Mouse (Mus musculus) thymus, postnatal 0 days (tissue): ENCODE data around the gene Col6a4. TPM values are rescaled to one million over a fixed set of nuclear protein-coding genes. Genes with fewer than 3 reads are reported as not detected.

Experiments
- DNase-seq: peaks from one replicate; pipeline ENCODE4 v3.0.0-alpha.2; 2015; ENCODE audit warnings: low spot score
- polyA plus RNA-seq: library from polyadenylated mRNA; unstranded; fragments of >200 nt; fragmentation: Nextera tagmentation; extraction: Ambion mirVana; gene quantifications from 2 replicates; pipeline ENCODE4 v1.2.1, GENCODE M21; 2015

Gene Col6a4
- 0.34 and 1.1 TPM in 2 replicates for polyA plus RNA-seq

DNA sequence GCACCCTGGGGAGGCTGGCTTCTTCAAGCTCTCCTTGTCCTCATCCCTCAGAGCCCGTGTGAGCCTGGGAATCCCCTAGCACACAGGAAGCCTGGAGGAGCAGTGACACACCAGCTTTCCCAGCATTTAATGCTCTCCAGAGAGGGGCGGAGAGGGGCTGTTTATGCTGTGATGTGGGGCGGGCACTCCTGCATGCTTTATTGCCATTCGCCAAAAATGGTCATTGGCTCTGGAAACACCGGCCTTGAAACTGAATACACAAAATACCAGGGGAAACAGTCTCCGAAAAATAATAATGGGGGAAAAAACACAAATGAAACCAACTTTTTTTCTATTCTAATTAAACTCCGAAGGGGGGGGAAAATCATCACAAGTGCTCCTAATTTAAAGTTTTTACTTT is at the start of gene Col6a4:
Col6a4 (minus strand) TSS at position 101 of the 400 bp plus-strand sequence.
- DNase-seq = no peak

GRCm38 (mm10) chr9:106145582-106145981 is 49.0 kb upstream of the Col6a4 start:
- no peak for DNase-seq

- DNase-seq = no peak
Measured at GRCm38 (mm10) chr9:106144176-106144575, 47.6 kb upstream of the Col6a4 start.

- DNase-seq = no peak
Measured at GRCm38 (mm10) chr9:106141955-106142354, 45.4 kb upstream of the Col6a4 start.

DNA sequence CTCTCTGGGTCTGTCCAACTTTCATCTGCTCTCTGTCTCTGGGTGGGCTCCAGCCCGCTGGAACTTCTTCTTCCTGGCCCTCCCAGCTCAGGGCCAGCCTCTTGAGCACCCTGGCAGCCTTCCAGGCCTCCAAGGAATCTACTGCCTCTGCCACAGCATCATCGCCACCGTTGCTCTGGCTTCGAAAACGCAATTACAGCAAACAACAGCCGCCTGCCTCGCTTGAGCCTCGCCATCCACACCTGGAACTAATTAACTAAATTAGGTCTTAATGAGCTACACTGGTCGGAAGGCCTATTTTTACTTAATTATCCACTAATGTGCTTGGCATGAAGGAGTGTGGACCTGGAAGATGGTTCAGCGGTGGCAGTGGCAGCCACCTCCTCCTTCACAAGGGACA is 43.2 kb upstream of the Col6a4 start:
- no peak for DNase-seq

- DNase-seq = no peak
Measured at GRCm38 (mm10) chr9:106137671-106138216, 41.2 kb upstream of the Col6a4 start.

- no peak for DNase-seq
Measured at GRCm38 (mm10) chr9:106130250-106130649, 33.7 kb upstream of the Col6a4 start.

DNA sequence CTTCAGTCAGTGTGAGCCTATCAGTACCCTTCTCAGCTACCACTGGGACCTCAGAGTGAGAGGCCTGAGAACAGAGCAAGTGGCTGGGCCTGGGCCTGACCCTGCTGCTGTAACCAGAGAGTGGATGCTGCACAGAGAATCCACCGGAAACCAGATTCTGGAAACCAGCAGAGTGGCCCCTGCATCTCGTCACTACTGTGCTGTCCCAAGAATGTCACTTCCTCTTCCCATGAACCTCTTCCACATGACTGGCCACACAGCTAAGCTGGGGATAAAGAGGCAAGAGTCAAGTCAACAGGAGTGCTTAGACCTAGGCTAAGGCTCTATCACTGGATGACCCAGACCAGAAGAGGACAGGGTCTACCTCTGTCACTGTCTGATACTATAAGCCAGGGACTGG is 32.5 kb upstream of the Col6a4 start:
- no peak for DNase-seq

- DNase-seq = no peak
Measured at GRCm38 (mm10) chr9:106126786-106127251, 30.2 kb upstream of the Col6a4 start.

DNA sequence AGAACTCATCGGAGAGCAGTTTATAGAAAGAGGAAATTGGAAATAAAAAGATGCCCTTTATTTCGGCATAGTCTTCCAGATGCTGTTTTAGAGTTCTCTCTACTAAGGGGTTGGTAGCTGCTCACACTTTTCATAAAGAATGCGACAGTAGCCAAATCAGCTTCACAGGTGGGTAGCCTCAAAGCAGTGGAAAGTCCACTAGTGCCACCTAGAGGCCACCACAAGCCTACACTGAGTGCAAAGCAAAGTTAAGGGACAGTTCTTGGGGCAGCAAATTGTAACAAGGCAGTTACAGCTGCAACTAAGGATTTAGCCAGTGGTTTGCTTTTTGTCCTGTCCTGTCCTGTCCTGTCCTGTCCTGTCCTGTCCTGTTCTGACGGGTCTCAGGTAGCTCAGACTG is 27.0 kb upstream of the Col6a4 start:
- peak; percentile 41 for DNase-seq

DNA sequence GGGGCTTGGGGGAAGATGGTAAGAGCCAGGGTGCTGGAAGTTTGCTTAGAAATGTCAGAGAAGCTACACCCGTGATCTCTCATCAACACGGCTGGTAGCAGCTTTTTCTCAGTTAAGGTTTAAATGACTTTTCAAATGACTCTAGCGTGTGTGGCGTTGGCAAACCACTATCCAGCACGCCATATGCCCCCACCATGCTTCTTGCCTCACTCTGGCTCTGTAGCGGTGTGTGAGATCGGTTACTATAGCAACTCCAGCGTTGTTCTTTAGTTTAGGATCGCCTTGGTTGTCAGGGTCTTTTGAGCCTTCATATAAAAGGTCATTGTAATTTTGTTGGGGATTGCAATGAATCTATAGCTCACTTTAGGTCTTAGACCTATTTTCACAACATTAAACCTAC is 22.5 kb upstream of the Col6a4 start:
- no peak for DNase-seq

GRCm38 (mm10) chr9:106115801-106116424 is 19.3 kb upstream of the Col6a4 start:
- DNase-seq = no peak

GRCm38 (mm10) chr9:106112770-106113423 is 16.3 kb upstream of the Col6a4 start:
- peak; percentile 44 for DNase-seq

DNA sequence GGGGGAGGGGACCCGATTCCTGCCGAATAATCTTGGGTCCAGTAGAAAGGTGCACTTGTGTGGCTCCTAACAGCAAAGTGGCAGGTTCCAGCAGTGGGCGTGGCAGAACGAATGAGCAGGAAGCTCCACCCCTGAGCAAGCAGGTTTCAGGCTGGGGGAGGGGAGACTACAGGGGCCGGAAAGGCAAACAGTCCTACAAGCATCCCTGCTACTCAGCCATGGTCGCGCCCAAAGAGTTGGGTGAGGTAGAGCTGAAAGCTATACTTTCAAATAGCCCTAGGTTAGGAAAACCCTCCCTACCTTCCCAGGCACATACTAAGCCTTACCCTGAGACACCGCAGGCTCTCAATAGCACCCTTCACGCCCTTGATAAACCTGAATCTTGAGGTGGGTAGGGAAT is 9.7 kb upstream of the Col6a4 start:
- DNase-seq = no peak

- no peak for DNase-seq
Measured at GRCm38 (mm10) chr9:106104401-106104800, 7.8 kb upstream of the Col6a4 start.

GRCm38 (mm10) chr9:106101166-106101565 is 4.6 kb upstream of the Col6a4 start:
- no peak for DNase-seq

DNA sequence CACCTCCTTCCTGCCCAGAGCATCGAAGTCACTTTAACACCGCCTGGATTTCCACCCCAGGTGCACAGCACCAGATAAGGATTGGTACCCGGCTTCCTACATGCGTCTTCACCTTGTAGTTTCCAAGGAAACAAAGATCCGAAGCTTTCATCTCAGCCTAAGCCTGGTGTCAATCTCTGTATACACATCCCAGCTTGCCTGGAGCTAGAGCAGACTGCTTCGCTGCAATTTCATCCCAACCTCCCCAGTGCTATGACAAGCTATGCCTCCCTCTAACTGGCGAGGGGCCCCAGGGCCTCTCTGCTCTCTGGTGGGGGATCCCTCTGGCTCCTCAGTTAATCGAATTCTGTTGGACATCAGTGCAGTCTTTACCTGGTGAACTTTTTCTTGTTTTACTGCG is 3.7 kb upstream of the Col6a4 start:
- DNase-seq = no peak

GRCm38 (mm10) chr9:106099379-106100021 is 2.9 kb upstream of the Col6a4 start:
- no peak for DNase-seq

DNA sequence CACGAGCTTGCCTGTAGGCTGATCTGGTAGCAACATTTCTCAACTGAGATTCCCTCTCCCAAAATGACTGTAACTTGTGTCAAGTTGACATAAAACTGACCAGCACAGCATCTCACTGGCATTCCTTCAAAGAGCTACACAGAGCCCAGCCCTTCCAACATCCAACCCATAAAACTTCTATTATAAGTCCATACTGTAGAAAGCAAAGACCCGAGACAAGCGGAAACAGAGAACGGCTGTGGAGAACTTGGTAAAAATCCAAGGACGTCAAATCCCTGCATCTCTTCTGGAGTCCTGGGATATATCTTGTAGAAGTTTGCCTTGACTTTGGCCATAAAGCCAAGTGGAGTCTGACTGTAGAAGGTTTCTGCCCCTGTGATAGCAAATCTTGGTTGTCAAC is 15.1 kb downstream of the Col6a4 start:
- DNase-seq = no peak

DNA sequence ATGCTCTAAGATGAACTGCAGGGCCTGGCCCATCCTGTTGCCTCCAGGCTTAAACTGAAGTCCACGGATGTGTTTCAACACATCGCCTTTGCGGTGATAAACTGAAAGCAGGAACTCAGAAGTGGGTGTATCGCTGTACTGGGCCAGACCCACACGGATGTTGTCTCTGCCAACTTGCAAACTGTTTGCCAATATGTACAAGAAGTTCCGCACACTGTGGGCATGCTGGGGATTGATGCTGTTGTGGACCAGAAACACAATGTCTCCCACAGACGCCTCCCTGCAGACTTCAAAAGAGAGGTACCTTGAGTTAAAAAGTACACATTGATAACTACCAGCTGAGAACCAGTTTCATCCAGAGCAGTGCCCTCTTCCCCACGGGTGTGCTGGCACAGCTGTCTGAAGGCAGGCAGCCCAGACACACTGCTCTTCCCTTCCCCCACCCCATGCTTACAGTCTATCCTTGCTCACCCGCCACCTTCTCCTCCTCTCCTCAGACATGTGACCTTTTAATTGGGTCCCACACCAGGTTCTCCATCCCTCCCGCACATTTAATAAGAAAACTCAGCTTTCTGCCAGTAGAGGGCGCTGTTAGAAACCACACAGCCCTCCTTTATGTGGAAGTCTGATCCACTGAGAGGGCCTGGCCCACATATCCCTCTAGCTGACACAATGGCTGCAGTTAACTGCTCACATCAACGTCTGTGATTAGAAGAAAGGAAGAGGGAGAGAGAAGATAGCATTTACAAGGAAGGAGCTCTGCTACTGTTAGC is 16.1 kb downstream of the Col6a4 start:
- DNase-seq = peak; percentile 34

GRCm38 (mm10) chr9:106077953-106078352 is 18.6 kb downstream of the Col6a4 start:
- no peak for DNase-seq
